Mouse (Mus musculus) spleen, adult 2 months (tissue): Measurements from ENCODE around the gene Rhob.

ENCODE experiments used
- CTCF ChIP-seq: fragments of 200-500 bp; IDR thresholded peaks from 2 replicates; pipeline ENCODE4 v1.5.1; 2011; ENCODE audit warnings: mild to moderate bottlenecking, inconsistent platforms; ENCODE audit not compliant: insufficient read depth, insufficient read length, insufficient replicate concordance; ENCODE audit errors: extremely low read depth
- POLR2A ChIP-seq: fragments of 200-500 bp; IDR thresholded peaks from 2 replicates; pipeline ENCODE4 v1.6.1; 2011; ENCODE audit warnings: low read depth, low read length, inconsistent platforms

- TF ChIP-seq POLR2A (no peak), CTCF (no peak)
These were observed 39.7 kb upstream of the Rhob start for GRCm38 (mm10) chr12:8539471-8539870.
